Mouse (Mus musculus) forebrain, embryonic 14.5 days (tissue): ENCODE data around the gene Pkp2. TPM values are rescaled to one million over a fixed set of nuclear protein-coding genes. Genes with fewer than 3 reads are reported as not detected.
A peak's percentile ranks its signal among the peaks of the same experiment; 100 is the strongest.

Experiments
- ATAC-seq: fragments of 200-750 bp; cut with Nextera tagmentation; 2 replicates; pipeline ENCODE4 v1.8.0; 2017; ENCODE audit warnings: mild to moderate bottlenecking, moderate library complexity
- DNase-seq: peaks from one replicate; pipeline ENCODE4 v3.0.0-alpha.2; 2015; ENCODE audit warnings: low spot score
- H3K27ac ChIP-seq: fragments of 300-500 bp; sonication (generic); 2 replicates; pipeline ENCODE4 v1.5.1; 2014; ENCODE audit warnings: low read depth, mild to moderate bottlenecking, control low read depth, low read length, moderate library complexity
- H3K27me3 ChIP-seq: fragments of 300-500 bp; sonication (generic); replicated peaks from 2 replicates; pipeline ENCODE4 v1.6.1; 2014; ENCODE audit warnings: low read length, control low read depth, mixed read lengths; ENCODE audit not compliant: control insufficient read depth, insufficient read depth
- H3K36me3 ChIP-seq: fragments of 300-500 bp; sonication (generic); 2 replicates; pipeline ENCODE4 v1.6.1; 2014; ENCODE audit warnings: low read length, control low read depth; ENCODE audit not compliant: control insufficient read depth, insufficient read depth
- H3K4me1 ChIP-seq: fragments of 300-500 bp; sonication (generic); 2 replicates; pipeline ENCODE4 v1.6.1; 2014; ENCODE audit warnings: antibody characterized with exemption, low read length, control low read depth; ENCODE audit not compliant: control insufficient read depth, insufficient read depth
- H3K4me2 ChIP-seq: fragments of 300-500 bp; sonication (generic); 2 replicates; pipeline ENCODE4 v1.6.1; 2014; ENCODE audit warnings: mild to moderate bottlenecking, control low read depth, low read length
- H3K4me3 ChIP-seq: fragments of 300-500 bp; sonication (generic); 2 replicates; pipeline ENCODE4 v1.5.1; 2014; ENCODE audit warnings: low read depth, low read length, control low read depth
- H3K9ac ChIP-seq: fragments of 300-500 bp; sonication (generic); 2 replicates; pipeline ENCODE4 v1.6.1; 2014; ENCODE audit warnings: mild to moderate bottlenecking, low read length, control low read depth, moderate library complexity
- H3K9me3 ChIP-seq: fragments of 300-500 bp; sonication (generic); replicated peaks from 2 replicates; pipeline ENCODE4 v1.6.1; 2016; ENCODE audit warnings: low read length, control low read depth, mixed read lengths; ENCODE audit not compliant: control insufficient read depth
- WGBS: fragments of 180-500 bp; shearing (Covaris S2); extraction: QIAGEN DNeasy Blood & Tissue Kit; methylation state at CpG from one replicate; pipeline ENCODE4 v1.1.7; 2014; 5-methylcytosine and 5-hydroxymethylcytosine counted together
- polyA plus RNA-seq: library from polyadenylated mRNA; unstranded; fragments of >200 nt; fragmentation: Nextera tagmentation; extraction: Ambion mirVana; gene quantifications from 2 replicates; pipeline ENCODE4 v1.2.1, GENCODE M21; 2014

Pkp2 gene
- polyA plus RNA-seq, 1 experiment from 2014 or later = 0.84 TPM

GRCm38 (mm10) chr16:16273752-16274151, 60.6 kb downstream of the Pkp2 start:
- DNase-seq = no peak

GRCm38 (mm10) chr16:16302369-16303137, 89.4 kb downstream of the Pkp2 start, which contains the start of gene Yars2:
Gene Yars2, plus strand, starts transcription at chr16:16302965.
- Histone ChIP-seq H3K27me3 (no peaks in the 10 kb centered on the region), H3K4me2 (peak within 1 kb of the TSS; percentile 81), H3K4me1 (peaks cover 6% of the 10 kb centered on the region), H3K4me3 (peak within 1 kb of the TSS; percentile 94), H3K27ac (peak within 1 kb of the TSS; percentile 83), H3K9ac (peak within 1 kb of the TSS; percentile 83), H3K9me3 (no peaks in the 10 kb centered on the region), H3K36me3 (peaks cover 13% of the 10 kb centered on the region)
- peak; percentile 99 for ATAC-seq
- DNase-seq = peak; percentile 97
- WGBS = under 1% methylated on average over 49 of the region's 50 CpGs

More at GRCm38 (mm10) chr16:16273752-16274151, 60.6 kb downstream of the Pkp2 start:
- Histone ChIP-seq H3K27me3 (no peaks in the 10 kb centered on the region), H3K9me3 (no peaks in the 10 kb centered on the region), H3K4me3 (no peak overlapping the region), H3K9ac (no peak overlapping the region), H3K4me1 (peaks cover 3% of the 10 kb centered on the region), H3K36me3 (no peaks in the 10 kb centered on the region), H3K27ac (no peak overlapping the region), H3K4me2 (no peak overlapping the region)
- 72% methylated on average over 6 of the region's 6 CpGs for WGBS
- ATAC-seq = peak; percentile 44; the same call in 1 of the 2 replicates

GRCm38 (mm10) chr16:16303138-16303827, 90.2 kb downstream of the Pkp2 start:
- peak overlapping the region; percentile 83 for H3K27ac ChIP-seq
- DNase-seq (no peak), ATAC-seq (peak; percentile 64)
- H3K27me3 ChIP-seq = no peaks in the 10 kb centered on the region
- peaks cover 6% of the 10 kb centered on the region for H3K4me1 ChIP-seq
- peak overlapping the region; percentile 94 for H3K4me3 ChIP-seq
- H3K9ac ChIP-seq = peak overlapping the region; percentile 83
- H3K4me2 ChIP-seq = peak overlapping the region; percentile 81
- WGBS = under 1% methylated on average over 58 of the region's 61 CpGs
- H3K9me3 ChIP-seq = no peaks in the 10 kb centered on the region
- peaks cover 18% of the 10 kb centered on the region for H3K36me3 ChIP-seq

- peak; percentile 56 for DNase-seq
- H3K27ac ChIP-seq = no peak overlapping the region
- 19% methylated on average over 7 of the region's 7 CpGs for WGBS
Measured at GRCm38 (mm10) chr16:16303888-16304287, 90.8 kb downstream of the Pkp2 start.

GRCm38 (mm10) chr16:16311319-16311718, 98.2 kb downstream of the Pkp2 start:
- WGBS = 89% methylated on average over 5 of the region's 5 CpGs
- H3K36me3 ChIP-seq = peaks cover 62% of the 10 kb centered on the region
- no peak overlapping the region for H3K27ac ChIP-seq
- DNase-seq (no peak), ATAC-seq (0 out of 2 replicates have a peak, but pooled peaks have one; percentile 23)
- H3K4me1 ChIP-seq = no peaks in the 10 kb centered on the region
- H3K9me3 ChIP-seq = no peaks in the 10 kb centered on the region
- H3K4me3 ChIP-seq = no peak overlapping the region
- no peak overlapping the region for H3K9ac ChIP-seq
- no peak overlapping the region for H3K4me2 ChIP-seq
- no peaks in the 10 kb centered on the region for H3K27me3 ChIP-seq

More at GRCm38 (mm10) chr16:16303888-16304287, 90.8 kb downstream of the Pkp2 start:
- Histone ChIP-seq H3K36me3 (peaks cover 21% of the 10 kb centered on the region), H3K4me2 (peak overlapping the region; percentile 81), H3K4me3 (peak overlapping the region; percentile 94), H3K4me1 (peaks cover 6% of the 10 kb centered on the region), H3K9ac (peak overlapping the region; percentile 83), H3K9me3 (no peaks in the 10 kb centered on the region), H3K27me3 (no peaks in the 10 kb centered on the region)
- ATAC-seq = no peak

Other genes starting within 250 kb of the Pkp2 start
- 24.8 and 27.2 TPM in 2 replicates for gene Yars2, start 89.6 kb downstream of the Pkp2 start, polyA plus RNA-seq
- gene Dnm1l, start 145.6 kb downstream of the Pkp2 start, polyA plus RNA-seq = 75.9 and 86.7 TPM in 2 replicates